20 mouse cellular contexts compared by ENCODE assay signal in the genomic region with DNA sequence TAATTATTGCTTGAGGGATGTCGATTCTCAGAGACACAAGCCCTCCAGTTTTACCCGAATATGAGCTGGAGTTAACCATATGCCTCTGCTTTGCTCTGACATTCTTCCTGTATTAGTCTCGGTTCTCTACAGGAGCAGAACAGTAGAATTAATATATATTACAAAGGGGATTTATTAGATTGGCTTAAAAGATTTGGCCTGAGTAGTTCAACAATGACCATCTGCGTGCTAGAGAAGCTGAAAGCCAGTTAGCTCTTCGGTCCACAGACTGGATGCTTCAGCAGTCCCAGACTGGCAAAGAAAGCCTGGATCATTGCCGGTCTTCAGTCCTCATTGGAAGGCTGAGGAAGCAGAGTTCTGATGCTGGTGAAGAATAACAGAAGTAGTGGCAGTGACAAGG.
DNase-seq lines count a peak whose midpoint lies in the region; ATAC-seq and TF ChIP-seq lines count a peak whose summit lies in the region.
"Had no signal": no experiment of that assay in that cellular context is flagged by ENCODE, and none has a peak within 500 bp of the region (broad histone marks: within the 10 kb centered on the region; RNA-seq: fewer than 3 reads in every experiment).

No protein-coding gene starts in this region.

- 0 out of 2 replicates have a peak, but pooled peaks cover 4% of the 10 kb centered on the region for H3K27me3 ChIP-seq in embryonic facial prominence, embryonic 14.5 days (replicated peaks; ENCODE audit: control insufficient read depth, insufficient read depth, low read length)
- no peaks in the 10 kb centered on the region; the same call in 1 of the 2 replicates for H3K27me3 ChIP-seq in embryonic facial prominence, embryonic 10.5 days (replicated peaks; ENCODE audit: low read depth, poor library complexity, severe bottlenecking)
- no peaks in the 10 kb centered on the region for H3K27me3 ChIP-seq in hindbrain, embryonic 10.5 days (ENCODE audit: insufficient read depth, poor library complexity, severe bottlenecking)
- H3K27me3 ChIP-seq: embryonic facial prominence, embryonic 12.5 days; embryonic facial prominence, embryonic 15.5 days had no signal

- no peak overlapping the region for H3K4me3 ChIP-seq in embryonic facial prominence, embryonic 14.5 days (ENCODE audit: low read depth, low read length)
- H3K4me3 ChIP-seq in embryonic facial prominence, embryonic 10.5 days, result no peak overlapping the region
- H3K4me3 ChIP-seq in layer of hippocampus, adult 2 months, result no peak overlapping the region
- no peak overlapping the region for H3K4me3 ChIP-seq in hindbrain, embryonic 10.5 days
- H3K4me3 ChIP-seq: embryonic facial prominence, embryonic 12.5 days; embryonic facial prominence, embryonic 15.5 days; erythroblast, embryonic 14.5 days; forebrain, embryonic 10.5 days had no signal

- no peak overlapping the region for H3K27ac ChIP-seq in embryonic facial prominence, embryonic 14.5 days (replicated peaks; ENCODE audit: low read depth, low read length)
- no peak overlapping the region for H3K27ac ChIP-seq in embryonic facial prominence, embryonic 10.5 days (replicated peaks)
- no peak overlapping the region for H3K27ac ChIP-seq in layer of hippocampus, adult 2 months
- H3K27ac ChIP-seq in hindbrain, embryonic 10.5 days, result no peak overlapping the region
- H3K27ac ChIP-seq: embryonic facial prominence, embryonic 12.5 days; embryonic facial prominence, embryonic 15.5 days; forebrain, embryonic 10.5 days had no signal

- no peak for TF ChIP-seq CTCF in layer of hippocampus, adult 2 months (conservative IDR thresholded peaks at IDR 0.05)

- peaks cover 9% of the 10 kb centered on the region; the same call in 1 of the 2 replicates for H3K4me1 ChIP-seq in embryonic facial prominence, embryonic 14.5 days (ENCODE audit: control insufficient read depth, insufficient read depth, low read length)
- H3K4me1 ChIP-seq in embryonic facial prominence, embryonic 10.5 days, result peaks cover 9% of the 10 kb centered on the region; the same call in 1 of the 2 replicates
- H3K4me1 ChIP-seq in hindbrain, embryonic 10.5 days (replicated peaks), result 0 out of 2 replicates have a peak, but pooled peaks cover 3% of the 10 kb centered on the region

- H3K4me2 ChIP-seq in embryonic facial prominence, embryonic 14.5 days (ENCODE audit: low read depth, low read length), result no peak overlapping the region
- H3K4me2 ChIP-seq: embryonic facial prominence, embryonic 12.5 days; embryonic facial prominence, embryonic 15.5 days had no signal

- H3K36me3 ChIP-seq in embryonic facial prominence, embryonic 14.5 days (ENCODE audit: control insufficient read depth, insufficient read depth, low read length), result no peaks in the 10 kb centered on the region
- no peaks in the 10 kb centered on the region for H3K36me3 ChIP-seq in embryonic facial prominence, embryonic 10.5 days (replicated peaks)
- H3K36me3 ChIP-seq in hindbrain, embryonic 10.5 days, result no peaks in the 10 kb centered on the region
- H3K36me3 ChIP-seq: embryonic facial prominence, embryonic 12.5 days; embryonic facial prominence, embryonic 15.5 days; forebrain, embryonic 10.5 days had no signal

- DNase-seq in embryonic facial prominence, embryonic 14.5 days (ENCODE audit: low spot score), result peak; percentile 47
- no peak for DNase-seq in embryonic facial prominence, embryonic 10.5 days (ENCODE audit: low spot score)
- peak; percentile 43 for DNase-seq in retina, embryonic 14.5 days (ENCODE audit: low spot score)
- peak; percentile 81 for DNase-seq in retina, postnatal 1 day
- no peak for DNase-seq in layer of hippocampus, adult 2 months (ENCODE audit: low spot score in 2 of 2)
- no peak for DNase-seq in hindbrain, embryonic 10.5 days (ENCODE audit: low spot score)
- DNase-seq: adrenal gland, adult 2 months; adrenal gland, postnatal 10 days; adrenal gland, postnatal 25 days; cerebellum, adult 11-12 months; cerebellum, adult 2 months; cerebellum, adult 9-10 months; cerebellum, postnatal 36 days; embryo, embryonic 11 days had no signal

- no peak overlapping the region for H3K9ac ChIP-seq in embryonic facial prominence, embryonic 14.5 days (ENCODE audit: low read depth, low read length)
- H3K9ac ChIP-seq: embryonic facial prominence, embryonic 12.5 days; embryonic facial prominence, embryonic 15.5 days had no signal

- H3K9me3 ChIP-seq in embryonic facial prominence, embryonic 14.5 days (ENCODE audit: control insufficient read depth, low read length), result no peaks in the 10 kb centered on the region
- H3K9me3 ChIP-seq in embryonic facial prominence, embryonic 10.5 days, result no peaks in the 10 kb centered on the region
- no peaks in the 10 kb centered on the region for H3K9me3 ChIP-seq in hindbrain, embryonic 10.5 days
- H3K9me3 ChIP-seq: embryonic facial prominence, embryonic 12.5 days; embryonic facial prominence, embryonic 15.5 days; forebrain, embryonic 10.5 days had no signal

- ATAC-seq in embryonic facial prominence, embryonic 14.5 days (ENCODE audit: low read depth), result no peak
- ATAC-seq: forebrain, embryonic 14.5 days; forebrain, embryonic 16.5 days had no signal

- 71% methylated on average over 6 of the region's 6 CpGs for WGBS in embryonic facial prominence, embryonic 14.5 days
- 70% methylated on average over 6 of the region's 6 CpGs for WGBS in embryonic facial prominence, embryonic 10.5 days
- WGBS in hindbrain, embryonic 10.5 days, result 74% methylated on average over 6 of the region's 6 CpGs

Comparison
In these comparisons a context has a peak if more than half of its experiments do, and no peak if none do; other contexts are left out.
1. DNase-seq: peak in embryonic facial prominence, embryonic 14.5 days (single experiment), retina, embryonic 14.5 days (single experiment) and retina, postnatal 1 day (single experiment); none in embryonic facial prominence, embryonic 10.5 days (single experiment), layer of hippocampus, adult 2 months (0 of 2) and hindbrain, embryonic 10.5 days (single experiment).